Mouse (Mus musculus) small intestine, adult 2 months (tissue): ENCODE results near the gene Scpep1.

ENCODE experiments used
- CTCF ChIP-seq: fragments of 200-500 bp; IDR thresholded peaks from 2 replicates; pipeline ENCODE4 v1.5.1; 2012; ENCODE audit warnings: low read depth, mild to moderate bottlenecking, control low read depth, inconsistent platforms, low read length, moderate library complexity, mixed read lengths; ENCODE audit not compliant: insufficient replicate concordance, insufficient read length; ENCODE audit errors: extremely low read depth
- POLR2A ChIP-seq: fragments of 200-500 bp; IDR thresholded peaks from 2 replicates; pipeline ENCODE4 v1.6.1; 2012; ENCODE audit warnings: low read depth, mild to moderate bottlenecking, control low read depth, inconsistent platforms, low read length, moderate library complexity

GRCm38 (mm10) chr11:88949802-88950639, 5.2 kb downstream of the Scpep1 start:
- no peak for TF ChIP-seq POLR2A
- TF ChIP-seq CTCF: no peak
